Mouse (Mus musculus) gastrocnemius, postnatal 4 days (tissue): ENCODE results near the gene Bivm. TPM values are rescaled to one million over a fixed set of nuclear protein-coding genes. Genes with fewer than 3 reads are reported as not detected.
A peak's percentile ranks its signal among the peaks of the same experiment; 100 is the strongest.

ENCODE experiments used
- DNase-seq, 2 experiments: peaks; one replicate each; pipeline ENCODE4 v3.0.0; 2021 to 2022; ENCODE audit warnings: low spot score in 2 of 2, mixed read lengths in 2 of 2
- long read RNA-seq, 2 experiments: library from polyadenylated mRNA; stranded (forward); transcript quantifications; one replicate each; pipeline ENCODE4 v2.0.0; 2021
- total RNA-seq, 2 experiments: library from RNA; stranded (reverse); gene quantifications; 2 replicates each; pipeline ENCODE4 v1.2.3; 2021

Gene Bivm
- 10 to 100 TPM; 15.3 to 15.9 TPM for total RNA-seq
- long read RNA-seq, experiment 1, partial matches to known transcripts, result 1 of 3 reads
- long read RNA-seq, experiment 1, other reads (novel, unspliced or antisense), result 2 of 3 reads
- long read RNA-seq, experiment 2, partial matches to known transcripts, result 0 of 2 reads
- long read RNA-seq, experiment 2, other reads (novel, unspliced or antisense), result 2 of 2 reads

DNA sequence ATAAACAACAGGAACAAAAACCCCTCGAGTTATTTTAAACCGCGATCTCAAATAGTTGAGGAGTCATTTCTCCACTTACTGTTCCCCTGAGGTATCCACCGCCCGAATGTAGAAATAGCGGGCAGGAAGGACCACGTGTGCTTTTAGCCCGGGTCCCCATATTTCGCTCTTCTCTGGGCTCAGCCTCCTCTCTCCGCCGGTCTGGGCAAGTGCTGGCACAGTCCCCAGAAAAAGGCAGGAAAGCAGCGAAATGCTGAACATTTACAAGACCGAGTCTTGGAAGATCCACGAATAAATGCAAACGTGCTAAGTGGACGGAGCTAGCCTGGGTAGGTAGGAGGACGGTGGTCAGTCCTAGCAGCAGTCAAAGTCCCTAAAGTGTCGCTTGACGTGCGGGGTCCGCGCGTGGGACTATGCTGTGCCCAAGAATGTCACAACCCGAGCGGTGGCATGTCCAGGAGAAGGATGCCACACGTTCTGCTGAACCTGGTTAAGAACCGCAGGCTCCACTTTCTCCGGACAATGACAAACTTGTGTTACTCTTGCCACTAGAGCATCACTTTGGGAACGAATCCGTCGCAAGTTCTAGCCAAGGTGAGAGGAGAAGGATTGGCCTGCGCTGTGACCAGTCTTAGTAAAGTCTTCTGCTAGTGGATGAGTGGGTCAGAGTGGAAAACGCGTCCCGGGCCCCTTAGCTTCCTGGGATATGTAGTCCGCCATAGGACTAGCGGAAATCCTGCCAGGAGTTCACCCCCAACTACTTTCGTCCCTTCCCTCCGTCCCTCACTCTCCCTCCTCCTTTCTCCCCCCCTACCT is at the start of gene Bivm, which contains the start of gene Kdelc1:
Gene Bivm, plus strand, starts transcription at position 719 of the 816 bp plus-strand sequence.
Gene Kdelc1, minus strand, starts transcription at position 570 of the 816 bp plus-strand sequence.
- peak; percentile 61 to 86 for DNase-seq

DNA sequence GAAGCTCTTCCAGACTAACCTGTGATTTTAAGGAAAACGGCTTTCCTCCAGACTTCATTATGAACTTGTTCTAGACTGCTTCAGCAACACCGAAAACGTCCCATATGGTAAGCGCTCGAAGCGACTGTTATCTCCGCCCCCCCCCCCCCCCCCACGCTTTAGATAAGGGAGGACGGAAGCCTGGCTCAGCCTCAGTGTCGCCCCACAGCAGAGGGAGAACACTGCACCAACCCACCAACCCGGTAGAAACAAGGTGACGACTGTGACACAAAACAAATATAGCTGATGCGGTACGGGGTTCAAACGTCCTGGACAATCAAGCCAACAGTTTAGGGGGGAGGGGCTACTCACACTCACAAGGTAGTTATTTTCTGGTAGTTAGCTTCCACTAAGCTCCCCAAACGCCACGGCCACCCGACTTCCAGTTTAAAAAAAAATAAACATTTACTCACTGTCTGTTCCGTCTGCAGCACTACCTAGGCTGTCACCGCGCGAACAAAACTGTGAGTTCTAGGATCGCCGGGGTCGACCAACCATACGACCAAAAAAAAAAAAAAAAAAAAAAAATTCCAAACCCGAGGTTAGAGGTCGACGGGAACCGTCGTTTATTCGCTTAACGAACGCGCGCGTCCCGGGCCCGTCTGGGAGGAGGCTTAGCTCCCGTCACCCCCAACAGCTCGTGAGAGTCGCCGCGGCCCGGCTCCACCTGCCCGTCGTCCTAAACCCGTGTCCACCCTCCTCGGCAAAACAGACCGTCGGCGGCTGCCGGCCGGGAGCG is 17.1 kb upstream of the Bivm start:
- DNase-seq, result peak in 1 of 2 experiments; percentile 23

- DNase-seq, result peak; percentile 86 to 94
Observed at GRCm38 (mm10) chr1:44102259-44102717, 16.5 kb upstream of the Bivm start, which contains the start of gene Tex30. Gene Tex30, minus strand, starts transcription at chr1:44102441.

GRCm38 (mm10) chr1:44102939-44103338 is 15.8 kb upstream of the Bivm start:
- no peak for DNase-seq

DNA sequence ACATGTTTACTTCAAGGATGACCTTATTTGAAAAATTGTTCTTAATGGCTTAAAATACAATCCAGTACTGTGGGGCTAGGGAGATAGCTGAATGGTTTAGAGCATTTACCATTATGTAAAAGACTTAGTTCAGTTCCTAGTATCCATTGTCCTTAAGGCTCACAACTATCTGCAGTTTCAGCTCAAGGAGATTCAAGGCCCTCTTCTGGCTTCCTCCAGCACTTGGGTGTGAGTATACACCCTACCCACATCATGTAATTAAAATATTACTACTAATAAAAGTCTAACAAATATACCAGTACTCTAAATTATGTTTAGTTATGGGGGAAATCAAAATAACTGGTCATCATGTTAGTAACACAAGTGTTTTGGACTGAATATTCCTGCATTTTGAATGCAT is 1.2 kb upstream of the Bivm start:
- DNase-seq, result no peak

DNA sequence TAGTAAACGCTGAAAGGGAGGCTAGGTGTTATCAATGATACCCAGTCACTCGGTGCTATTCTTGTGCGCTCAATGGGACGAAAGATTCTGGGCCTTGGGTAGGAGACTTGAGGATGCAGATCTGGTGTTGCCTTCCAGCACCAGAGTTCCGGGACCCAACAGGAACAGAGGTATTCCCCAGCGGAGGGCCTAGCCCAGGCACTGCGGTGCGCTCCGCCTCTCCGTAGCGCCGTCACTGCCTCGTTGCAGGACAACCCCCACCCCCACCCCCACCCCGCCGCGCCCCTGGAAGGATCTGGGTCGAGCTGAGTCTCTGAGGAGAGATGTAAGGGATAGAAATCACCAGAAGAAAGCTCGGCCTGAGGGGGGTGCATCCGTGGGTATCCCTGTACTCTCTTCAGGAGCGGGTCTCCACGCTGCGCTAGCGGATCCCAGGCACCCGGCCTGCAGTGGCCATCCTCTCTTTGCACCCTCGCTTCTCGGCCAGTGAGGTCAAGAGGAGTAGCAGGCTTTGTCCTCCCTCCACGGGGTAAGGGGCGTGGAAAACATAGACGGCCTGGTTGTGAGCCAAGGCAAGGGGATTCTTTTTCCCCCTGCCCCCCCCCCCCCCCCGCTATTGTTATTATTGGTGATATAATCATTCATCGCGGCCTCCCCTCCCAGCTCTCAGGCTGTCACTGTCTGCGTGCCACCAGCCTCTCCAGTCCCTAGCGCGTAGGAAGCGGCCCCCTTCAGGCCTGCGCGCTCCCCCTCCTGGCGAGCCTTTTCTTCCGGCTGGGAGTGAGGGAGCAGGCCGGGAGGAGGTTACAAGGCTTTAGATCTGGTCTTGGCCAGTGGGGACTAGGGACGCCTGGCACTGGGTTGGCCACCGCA is 680 bp downstream of the Bivm start:
- DNase-seq, result peak; percentile 67 to 81

DNA sequence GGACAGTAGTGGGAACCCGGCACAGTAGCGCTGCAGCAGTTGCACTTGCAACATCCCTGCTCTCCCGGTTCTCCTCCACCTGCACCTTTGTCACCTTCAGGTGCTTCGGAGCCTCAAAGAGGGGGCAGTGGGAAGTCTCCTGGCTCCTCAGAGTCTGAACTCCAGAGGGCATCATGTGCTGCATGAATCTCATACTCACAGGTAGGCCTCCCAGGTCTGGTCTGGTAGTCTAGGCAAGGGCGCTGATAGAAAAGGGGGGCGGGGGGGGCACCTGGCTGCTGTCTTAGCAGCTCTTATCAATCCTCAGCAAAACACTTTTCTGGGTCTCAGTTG is 1.3 kb downstream of the Bivm start:
- no peak for DNase-seq

DNA sequence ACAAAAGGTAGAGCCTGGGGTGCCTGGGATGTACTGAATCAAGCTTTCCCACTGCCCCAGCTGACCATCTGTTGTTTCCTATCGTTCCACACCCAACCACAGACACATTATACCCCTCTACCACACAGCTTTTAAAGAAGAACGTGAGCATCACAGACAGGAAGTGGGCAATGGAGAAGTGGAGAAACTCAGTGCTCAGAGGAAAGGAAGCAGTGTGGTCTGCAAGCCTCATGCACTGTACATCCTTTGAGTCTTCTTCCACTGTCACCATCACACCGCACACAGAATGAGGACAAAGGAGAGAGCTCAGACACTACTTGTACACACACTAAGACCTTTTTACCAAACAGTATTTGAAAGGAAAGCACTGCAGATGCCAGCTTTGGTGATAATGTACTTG is 3.5 kb downstream of the Bivm start:
- DNase-seq, result no peak

DNA sequence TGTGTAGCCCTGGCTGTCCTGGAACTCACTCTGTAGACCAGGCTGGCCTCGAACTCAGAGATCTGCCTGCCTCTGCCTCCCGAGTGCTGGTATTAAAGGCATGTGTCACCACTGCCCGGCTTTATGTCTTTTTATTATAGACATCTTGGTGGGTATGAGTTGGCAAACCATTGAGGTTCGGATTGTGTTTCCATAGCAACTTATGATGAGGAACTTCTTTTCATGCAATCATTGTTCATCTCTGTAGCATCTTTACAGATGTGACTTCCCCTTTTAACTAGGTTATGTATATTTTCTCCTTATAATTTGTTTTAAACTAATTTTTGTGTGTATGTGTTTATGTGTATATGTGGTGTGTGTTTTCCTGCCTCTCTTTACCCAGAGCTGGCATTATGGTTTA is 6.8 kb downstream of the Bivm start:
- DNase-seq, result no peak

- no peak for DNase-seq
Observed at GRCm38 (mm10) chr1:44129929-44130581, 11.3 kb downstream of the Bivm start.

DNA sequence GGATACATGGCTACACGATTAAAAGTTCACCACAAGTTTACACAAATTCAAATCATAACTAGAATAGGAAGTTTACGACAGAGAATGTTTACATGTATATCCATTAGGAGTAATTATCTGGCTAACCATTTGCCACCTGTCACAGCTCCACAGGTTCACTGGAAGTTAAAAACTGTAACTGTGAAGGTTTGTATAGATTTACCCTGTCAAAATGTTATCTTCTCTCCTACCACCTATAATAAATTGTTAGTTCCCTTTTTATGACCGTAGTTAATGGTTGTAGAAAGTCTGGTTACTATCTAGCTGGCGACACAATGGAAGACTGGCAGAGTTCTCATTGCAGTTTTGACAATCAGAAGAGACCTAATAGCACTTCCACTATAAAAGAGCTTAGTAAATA is 21.5 kb downstream of the Bivm start:
- no peak for DNase-seq

DNA sequence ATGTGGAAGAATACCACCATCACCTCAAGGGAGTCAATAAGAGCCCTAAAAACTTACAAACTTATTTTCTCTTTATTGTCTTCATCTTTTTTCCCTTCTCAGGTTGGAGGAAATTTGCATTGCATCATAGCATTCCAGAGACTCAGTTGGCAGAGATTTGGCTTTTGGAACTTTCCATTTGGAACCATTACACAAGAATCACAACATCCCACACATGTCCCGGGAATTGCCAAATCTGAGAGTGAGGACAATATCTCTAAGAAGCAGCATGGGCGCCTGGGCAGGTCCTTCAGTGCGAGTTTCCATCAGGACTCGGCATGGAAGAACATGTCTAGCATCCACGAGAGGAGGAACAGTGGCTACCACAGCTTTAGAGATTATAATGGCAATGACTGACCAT is 24.0 kb downstream of the Bivm start:
- DNase-seq, result no peak

DNA sequence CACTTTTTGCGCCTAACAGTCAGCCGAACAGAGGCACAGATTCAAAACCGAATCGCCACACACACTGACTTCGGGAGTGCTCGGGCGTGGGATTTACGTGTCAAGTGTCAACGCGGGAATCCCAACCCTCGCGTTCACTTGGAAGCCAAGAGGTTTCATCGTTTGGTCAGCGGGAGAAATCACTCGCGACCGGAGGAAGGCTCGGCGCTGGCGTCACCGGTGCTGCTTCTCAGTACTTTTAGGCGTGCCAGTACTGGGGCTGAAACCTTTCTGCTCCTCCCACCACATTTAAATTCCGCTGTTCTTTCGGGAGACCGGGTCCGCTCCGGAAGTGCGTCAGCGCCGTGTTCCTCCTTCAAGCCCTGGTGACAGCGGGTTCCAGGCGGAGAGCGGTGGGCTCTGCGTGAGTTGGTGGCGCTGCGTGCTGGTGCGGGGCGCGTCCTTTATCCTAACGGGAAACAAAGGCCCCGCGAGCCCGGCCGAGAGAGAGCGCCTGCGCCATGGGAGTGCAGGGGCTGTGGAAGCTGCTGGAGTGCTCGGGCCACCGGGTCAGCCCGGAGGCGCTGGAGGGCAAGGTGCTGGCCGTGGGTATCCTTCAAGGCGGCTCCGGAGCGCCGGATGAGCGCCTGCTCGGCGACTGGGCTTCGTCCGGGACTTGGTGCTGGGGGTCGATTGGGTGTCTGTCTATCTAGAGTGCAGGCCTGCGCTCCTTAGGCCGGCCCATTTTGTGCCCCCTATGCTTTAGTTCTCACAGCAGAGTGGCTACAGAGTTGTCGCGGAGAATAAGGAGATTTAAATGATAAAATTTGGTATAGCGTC is 29.0 kb downstream of the Bivm start, which contains the start of gene Ercc5:
Gene Ercc5, plus strand, starts transcription at position 182 of the 819 bp plus-strand sequence.
- DNase-seq, result peak; percentile 55 to 76

- DNase-seq, result no peak
Observed at GRCm38 (mm10) chr1:44148706-44149105, 29.9 kb downstream of the Bivm start.

GRCm38 (mm10) chr1:44155287-44155686 is 36.5 kb downstream of the Bivm start:
- no peak for DNase-seq

- DNase-seq, result no peak
Observed at GRCm38 (mm10) chr1:44158317-44158716, 39.6 kb downstream of the Bivm start.

GRCm38 (mm10) chr1:44161818-44162217 is 43.1 kb downstream of the Bivm start:
- no peak for DNase-seq

DNA sequence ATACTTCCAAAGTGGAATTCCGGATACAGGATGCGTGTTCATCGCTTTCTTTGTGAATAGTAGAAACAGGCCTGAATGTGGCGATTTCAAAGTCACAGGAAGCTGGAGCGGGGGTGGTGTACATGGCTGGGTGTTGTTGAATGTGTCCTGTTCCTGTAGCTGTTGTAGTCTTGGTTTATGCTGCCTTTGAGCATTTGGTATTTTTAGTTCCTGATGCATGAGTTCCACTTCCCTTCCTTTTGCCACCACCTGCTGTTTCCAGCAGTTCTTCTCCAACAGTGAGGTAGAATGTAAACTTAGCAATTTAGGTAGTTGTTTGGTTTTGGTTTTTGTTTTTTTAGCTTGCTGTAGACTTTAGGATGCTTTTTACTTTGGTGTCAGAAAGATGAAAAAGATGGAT is 43.6 kb downstream of the Bivm start:
- DNase-seq, result no peak

DNA sequence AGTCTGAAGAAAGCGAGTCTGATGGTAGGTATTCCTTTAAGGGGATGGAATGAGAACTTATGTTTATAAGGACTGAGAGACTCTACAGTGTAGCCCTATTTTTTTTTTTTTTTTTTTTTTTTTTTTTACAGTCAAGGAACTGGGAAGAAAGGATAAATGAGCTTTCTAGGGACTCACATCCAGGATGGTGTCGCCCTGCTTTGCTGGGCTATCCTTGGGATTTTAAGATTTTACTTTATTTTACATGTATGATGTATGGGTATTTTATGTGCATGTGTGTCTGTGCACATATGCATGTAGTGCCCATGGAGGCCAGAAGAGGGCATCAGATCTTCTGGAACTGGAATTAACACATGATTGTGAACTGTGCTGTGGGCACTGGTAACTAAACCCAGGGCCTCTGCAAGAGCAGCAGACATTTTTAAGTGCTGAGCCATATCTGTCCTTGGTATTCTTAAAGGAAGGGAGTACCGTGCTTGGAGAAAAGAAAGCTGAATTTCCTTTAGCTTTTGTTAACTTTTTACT is 49.2 kb downstream of the Bivm start:
- DNase-seq, result no peak
